Comparison of ENCODE assay signal across 25 mouse cellular contexts in genomic region chr13:98505989-98506388, GRCm38 (mm10). TPM values are rescaled to one million over a fixed set of nuclear protein-coding genes. Genes with fewer than 3 reads are reported as not detected.
"Had no signal": no experiment of that assay in that cellular context is flagged by ENCODE, and none has a peak within 500 bp of the region (broad histone marks: within the 10 kb centered on the region; RNA-seq: fewer than 3 reads in every experiment).

No protein-coding gene starts in this region.

- H3K4me3 ChIP-seq: left cerebral cortex, adult 2 months; liver, embryonic 13.5 days; midbrain, embryonic 15.5 days; myocyte had no signal

- H3K27ac ChIP-seq: kidney, embryonic 15.5 days; left cerebral cortex, adult 2 months; liver, embryonic 13.5 days; midbrain, embryonic 15.5 days; stomach, postnatal 0 days had no signal

- H3K9me3 ChIP-seq: kidney, embryonic 15.5 days; liver, embryonic 13.5 days; midbrain, embryonic 15.5 days had no signal

- H3K9ac ChIP-seq: kidney, embryonic 15.5 days; liver, embryonic 13.5 days; midbrain, embryonic 15.5 days had no signal

- DNase-seq: kidney, adult 11 months; kidney, adult 8-10 months; kidney, postnatal 10 days; kidney, postnatal 36 days; layer of hippocampus, postnatal 36 days; liver, embryonic 13.5 days; lung, adult 2 months; lung, postnatal 14 days; lung, postnatal 4 days; right cerebral cortex, adult 18-20 months; right cerebral cortex, postnatal 14 days; right cerebral cortex, postnatal 4 days; thymus, adult 2 months; thymus, postnatal 14 days; thymus, postnatal 4 days had no signal

- H3K36me3 ChIP-seq: kidney, embryonic 15.5 days; liver, embryonic 13.5 days; midbrain, embryonic 15.5 days had no signal

- H3K4me2 ChIP-seq: liver, embryonic 13.5 days; midbrain, embryonic 15.5 days had no signal

- ATAC-seq: midbrain, embryonic 15.5 days had no signal

RNA-seq across cellular contexts. Expression of gene Gm10320, which starts 14.2 kb away (rescaled TPM):
- total RNA-seq: layer of hippocampus, adult 8-10 months; layer of hippocampus, postnatal 10 days; layer of hippocampus, postnatal 36 days; left cerebral cortex, adult 2 months; left cerebral cortex, postnatal 10 days; left cerebral cortex, postnatal 36 days; monocyte, adult 5-6 weeks had no signal
